Mouse (Mus musculus) adrenal gland, postnatal 36 days (tissue): ENCODE measurements around the gene Kank2. TPM values are rescaled to one million over a fixed set of nuclear protein-coding genes. Genes with fewer than 3 reads are reported as not detected.

Experiments
- DNase-seq, 2 experiments: peaks; one replicate each; pipeline ENCODE4 v3.0.0; 2021; ENCODE audit warnings: mixed read lengths in 1 of 2
- total RNA-seq, 2 experiments: library from RNA; stranded (reverse); gene quantifications; 2 replicates each; pipeline ENCODE4 v1.2.3; 2021

Kank2 gene
- total RNA-seq, 2 experiments from 2014 or later, result 31.2 to 38.3 TPM

- peak in 1 of 2 experiments; percentile 32 for DNase-seq
These were observed 48.2 kb downstream of the Kank2 start for GRCm38 (mm10) chr9:21750370-21750769.

GRCm38 (mm10) chr9:21749382-21750118 is 49.0 kb downstream of the Kank2 start:
- no peak for DNase-seq

- peak in 1 of 2 experiments; percentile 19 for DNase-seq
These were observed 50.1 kb downstream of the Kank2 start for GRCm38 (mm10) chr9:21748491-21748890.

GRCm38 (mm10) chr9:21748033-21748432 is 50.5 kb downstream of the Kank2 start:
- DNase-seq, result peak; percentile 78 to 82

- no peak for DNase-seq
These were observed 51.2 kb downstream of the Kank2 start for GRCm38 (mm10) chr9:21747238-21747774.

GRCm38 (mm10) chr9:21741514-21741913 is 57.0 kb downstream of the Kank2 start:
- no peak for DNase-seq

GRCm38 (mm10) chr9:21740427-21740826 is 58.1 kb downstream of the Kank2 start:
- DNase-seq, result no peak

- no peak for DNase-seq
These were observed 59.8 kb downstream of the Kank2 start for GRCm38 (mm10) chr9:21738776-21739175.

- no peak for DNase-seq
These were observed 61.4 kb downstream of the Kank2 start for GRCm38 (mm10) chr9:21737188-21737587.

GRCm38 (mm10) chr9:21736580-21736979 is 62.0 kb downstream of the Kank2 start:
- DNase-seq, result no peak

GRCm38 (mm10) chr9:21735126-21735525 is 63.4 kb downstream of the Kank2 start:
- DNase-seq, result peak; percentile 34 to 44

GRCm38 (mm10) chr9:21733989-21734388 is 64.6 kb downstream of the Kank2 start:
- no peak for DNase-seq

GRCm38 (mm10) chr9:21733446-21733845 is 65.1 kb downstream of the Kank2 start:
- no peak for DNase-seq

- no peak for DNase-seq
These were observed 66.3 kb downstream of the Kank2 start for GRCm38 (mm10) chr9:21732288-21732687.

GRCm38 (mm10) chr9:21729264-21729663 is 69.3 kb downstream of the Kank2 start:
- DNase-seq, result peak; percentile 65 to 75

- DNase-seq, result peak; percentile 32 to 58
These were observed 70.2 kb downstream of the Kank2 start for GRCm38 (mm10) chr9:21728261-21728832.

GRCm38 (mm10) chr9:21726218-21726975 is 72.1 kb downstream of the Kank2 start:
- no peak for DNase-seq

- no peak for DNase-seq
These were observed 73.1 kb downstream of the Kank2 start for GRCm38 (mm10) chr9:21725224-21726121.

- DNase-seq, result peak; percentile 97
These were observed 74.4 kb downstream of the Kank2 start for GRCm38 (mm10) chr9:21724147-21724536.

GRCm38 (mm10) chr9:21723377-21724146 is 75.0 kb downstream of the Kank2 start, which contains the start of gene Ldlr:
Gene Ldlr (plus strand): TSS chr9:21723483.
- peak; percentile 92 for DNase-seq

GRCm38 (mm10) chr9:21721036-21721435 is 77.5 kb downstream of the Kank2 start:
- peak in 1 of 2 experiments; percentile 40 for DNase-seq
